Mouse (Mus musculus) neutrophil, adult 5-6 weeks (primary cell): ENCODE data around the gene Rai14. TPM values are rescaled to one million over a fixed set of nuclear protein-coding genes. Genes with fewer than 3 reads are reported as not detected.

ENCODE experiments used
- ATAC-seq: fragments of 151-379, 151-347 bp; 2 replicates; pipeline ENCODE4 v1.8.0; 2017; ENCODE audit warnings: mild to moderate bottlenecking, moderate TSS enrichment; ENCODE audit not compliant: insufficient number of reproducible peaks, poor library complexity, low FRiP score, severe bottlenecking; ENCODE audit errors: extremely low read depth
- total RNA-seq: library from RNA; stranded (forward); fragments of 200-1000 nt; gene quantifications from 2 replicates; pipeline ENCODE4 v1.2.3, GENCODE M21; 2017

The Rai14 gene
- not detected in 2 replicates for total RNA-seq

DNA sequence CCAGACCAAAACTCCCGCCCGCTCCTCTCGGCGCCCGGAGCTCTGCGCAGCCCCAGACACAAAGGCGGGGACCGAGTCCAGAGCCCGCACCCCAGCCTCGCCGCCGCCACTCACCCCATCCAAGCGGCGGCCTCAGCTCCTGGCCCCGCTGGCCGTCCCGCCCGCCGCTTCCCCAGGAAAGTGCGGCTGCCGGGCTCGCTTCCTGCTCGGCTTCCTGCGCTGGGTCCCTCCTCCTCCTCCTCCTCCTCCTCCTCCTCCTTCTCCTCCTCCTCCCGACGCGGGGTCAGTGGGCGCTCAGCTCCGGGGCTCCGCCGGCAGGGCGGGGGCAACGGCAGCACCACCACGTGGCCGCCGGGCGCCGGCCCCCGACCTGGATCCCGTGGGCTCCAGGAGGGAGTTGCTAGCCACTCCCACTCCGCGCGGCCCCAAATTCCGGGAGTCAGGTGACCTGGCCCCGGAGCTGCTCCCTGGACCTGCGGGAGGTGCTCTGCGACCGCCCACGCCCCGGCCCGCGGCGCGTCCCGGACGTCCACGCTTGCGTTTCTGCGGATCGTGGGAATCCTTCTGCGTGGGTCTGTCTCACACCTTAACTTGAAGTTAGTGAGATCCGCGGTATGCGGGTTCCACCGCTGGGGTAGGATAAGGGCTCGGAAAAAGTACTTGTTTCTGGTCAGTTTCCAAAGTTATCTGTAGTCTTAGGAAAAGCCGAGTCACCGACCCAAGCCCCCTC is at the start of gene Rai14:
Rai14 (minus strand) TSS at position 216 of the 730 bp plus-strand sequence.
- no peak for ATAC-seq

DNA sequence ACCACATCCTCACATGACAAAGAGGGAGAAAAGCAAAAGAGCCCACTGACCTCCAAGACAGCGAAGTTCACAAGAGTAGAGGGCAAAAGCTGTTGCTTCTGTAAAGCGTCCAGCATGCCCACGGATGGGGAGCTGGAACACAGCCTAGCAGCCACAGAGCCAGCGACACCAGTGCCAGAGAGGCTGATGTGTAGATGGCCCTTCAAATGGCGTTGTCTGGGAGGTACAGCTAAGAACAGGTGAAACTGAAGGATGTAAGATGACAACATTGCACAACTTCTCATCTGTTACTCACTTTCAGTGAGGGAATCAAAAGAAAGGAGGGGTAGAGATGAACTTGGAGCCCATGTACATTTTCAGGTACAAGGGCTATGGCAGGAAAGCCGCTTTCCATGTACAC is 47.0 kb upstream of the Rai14 start:
- no peak for ATAC-seq

DNA sequence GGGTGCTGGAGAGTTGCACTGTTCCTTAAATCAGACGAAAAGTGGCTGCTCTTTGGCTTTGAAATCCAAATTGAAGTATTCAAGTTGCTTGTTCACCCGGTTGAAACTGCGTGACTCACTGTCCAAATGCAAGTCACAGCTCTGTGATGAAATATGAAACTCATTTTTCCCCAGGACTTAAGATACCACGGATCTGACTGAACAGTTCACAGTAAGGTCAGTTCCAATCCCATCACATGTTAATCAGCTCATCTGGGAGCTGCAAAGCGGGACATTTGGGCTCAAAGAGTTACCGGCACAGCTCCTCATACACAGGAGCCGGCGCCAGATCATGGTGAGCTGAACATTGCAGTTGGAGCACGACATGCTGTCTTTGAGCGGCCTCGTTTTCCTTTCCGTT is 45.6 kb upstream of the Rai14 start:
- ATAC-seq: no peak

DNA sequence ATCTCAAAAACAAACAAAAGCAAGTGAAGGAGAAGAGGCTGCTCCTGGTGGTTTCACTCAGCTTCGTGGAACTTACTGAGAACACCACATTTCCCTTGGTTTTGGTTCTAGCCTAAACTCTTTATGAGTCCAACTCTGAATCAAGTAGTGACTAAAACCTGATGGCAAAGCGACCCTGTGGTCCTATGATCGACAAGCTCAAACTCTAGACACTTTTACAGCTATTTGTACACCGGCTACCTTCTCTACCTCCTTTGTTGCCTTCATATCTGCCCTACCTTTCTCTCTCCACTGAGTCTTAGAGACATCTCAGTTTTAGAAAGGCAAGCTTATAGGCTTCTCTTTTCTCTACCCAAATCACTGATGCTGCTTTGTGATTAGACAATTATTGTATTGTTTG is 45.0 kb upstream of the Rai14 start:
- ATAC-seq: no peak

DNA sequence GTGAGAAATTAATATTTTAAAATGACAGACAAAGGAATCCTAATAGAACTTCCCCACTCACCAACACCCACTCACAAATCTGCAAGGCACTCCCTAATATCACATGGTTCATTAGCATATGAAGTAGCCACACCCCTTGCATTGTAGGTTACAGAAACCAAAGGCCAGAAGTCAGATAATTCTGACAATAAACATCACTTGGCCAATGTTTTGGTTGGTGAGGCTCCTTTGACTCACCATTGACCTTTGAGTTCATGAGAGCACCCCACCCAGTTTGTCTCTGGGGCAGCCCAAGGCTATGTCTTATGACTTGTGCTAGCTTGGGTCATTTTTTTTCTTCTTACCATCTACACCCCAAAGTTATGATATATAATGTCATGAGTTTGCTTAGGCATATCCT is 44.4 kb upstream of the Rai14 start:
- ATAC-seq: no peak

DNA sequence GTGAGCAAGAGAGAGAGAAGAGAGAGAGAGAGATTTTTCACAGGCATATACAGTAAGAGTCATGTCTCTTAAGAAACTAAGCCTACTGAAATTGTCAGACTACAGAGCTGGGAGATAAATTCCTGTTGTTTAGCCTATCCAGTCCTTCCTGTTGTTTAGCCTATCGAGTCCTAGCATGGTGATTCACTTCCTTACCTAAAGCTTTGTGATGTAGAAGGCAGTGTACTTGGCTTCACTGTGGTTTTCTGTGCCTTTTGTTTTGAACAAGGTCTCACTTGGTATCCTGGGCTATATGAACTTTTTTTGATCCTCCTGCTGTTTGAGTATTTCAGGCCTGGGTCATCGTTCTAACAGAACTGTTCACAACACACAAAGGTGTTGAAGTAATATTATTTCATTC is 36.7 kb upstream of the Rai14 start:
- ATAC-seq: no peak

DNA sequence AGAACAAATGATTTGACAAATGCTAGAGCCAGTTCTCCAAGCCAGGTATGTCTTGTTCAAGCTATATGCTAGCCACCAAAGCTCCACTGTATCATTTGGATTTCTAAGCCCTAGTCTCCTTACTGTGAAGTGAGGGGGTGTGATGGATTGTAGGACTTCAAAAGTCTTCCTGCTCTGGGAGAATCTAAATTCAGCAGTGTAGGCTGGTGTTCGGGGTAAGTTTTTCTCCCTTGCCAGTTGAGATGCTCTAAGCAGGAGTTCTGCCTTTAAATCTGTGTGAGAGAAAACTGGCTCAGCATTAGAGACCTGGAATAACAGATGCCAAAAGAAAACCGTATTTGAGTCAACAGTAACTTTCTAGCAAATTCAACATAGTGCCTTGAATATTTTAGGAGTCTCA is 35.9 kb upstream of the Rai14 start:
- no peak for ATAC-seq

DNA sequence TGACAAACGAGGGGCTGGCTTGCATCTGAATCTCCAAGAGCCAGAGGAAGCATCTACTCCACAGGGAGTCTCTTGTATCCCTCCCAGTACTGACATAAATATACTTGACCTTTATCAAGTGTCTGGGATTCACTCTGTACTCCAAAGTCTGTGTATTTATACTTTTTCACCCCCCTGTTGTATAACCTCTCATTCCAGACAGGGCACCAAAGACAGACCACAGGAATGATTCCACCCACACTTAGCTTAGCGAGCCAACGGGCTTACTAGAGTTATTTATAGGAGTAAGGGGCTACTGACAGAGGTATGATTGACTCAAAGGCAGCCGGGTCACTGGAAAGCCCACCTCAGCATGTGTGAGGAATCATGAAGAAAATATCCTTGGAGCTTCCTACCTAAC is 35.3 kb upstream of the Rai14 start:
- ATAC-seq: no peak

DNA sequence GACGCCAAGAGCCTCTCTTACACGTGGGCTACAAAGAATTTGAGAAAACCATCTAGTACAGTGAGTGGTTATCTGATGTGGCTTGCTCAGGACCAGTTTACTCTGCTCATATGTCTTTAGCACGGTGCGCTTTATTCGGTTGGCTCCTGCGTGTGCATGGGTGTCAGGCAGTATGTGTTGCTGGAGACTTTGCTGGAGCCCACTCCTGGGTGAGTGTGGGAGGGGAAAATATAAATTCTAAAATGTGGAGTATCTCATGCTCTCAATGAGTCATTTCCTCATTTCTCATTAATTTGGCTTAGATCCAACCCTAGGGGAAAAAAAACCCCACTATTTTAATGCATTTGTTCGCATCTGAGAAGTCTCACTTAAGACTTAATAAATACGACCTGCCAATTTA is 33.2 kb upstream of the Rai14 start:
- no peak for ATAC-seq

DNA sequence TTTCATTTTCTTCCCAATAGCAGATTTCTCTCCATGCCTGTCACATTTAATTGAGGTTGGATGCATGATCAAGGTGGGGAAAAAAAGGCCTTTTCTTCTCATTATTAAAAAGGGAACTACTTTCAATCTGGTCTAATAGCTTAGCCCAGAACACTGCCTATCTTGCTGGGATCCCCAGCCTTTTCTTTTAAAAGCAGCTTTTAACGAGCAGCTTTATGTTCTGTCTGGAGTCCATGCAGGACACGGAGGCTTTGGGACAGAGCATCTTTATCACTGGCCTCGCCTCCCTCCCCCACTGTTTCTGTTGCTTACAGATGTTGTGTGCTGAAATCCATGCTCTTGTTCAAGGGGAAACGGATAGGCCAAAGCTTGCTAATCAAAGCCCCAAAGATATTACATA is 32.8 kb upstream of the Rai14 start:
- ATAC-seq: no peak

DNA sequence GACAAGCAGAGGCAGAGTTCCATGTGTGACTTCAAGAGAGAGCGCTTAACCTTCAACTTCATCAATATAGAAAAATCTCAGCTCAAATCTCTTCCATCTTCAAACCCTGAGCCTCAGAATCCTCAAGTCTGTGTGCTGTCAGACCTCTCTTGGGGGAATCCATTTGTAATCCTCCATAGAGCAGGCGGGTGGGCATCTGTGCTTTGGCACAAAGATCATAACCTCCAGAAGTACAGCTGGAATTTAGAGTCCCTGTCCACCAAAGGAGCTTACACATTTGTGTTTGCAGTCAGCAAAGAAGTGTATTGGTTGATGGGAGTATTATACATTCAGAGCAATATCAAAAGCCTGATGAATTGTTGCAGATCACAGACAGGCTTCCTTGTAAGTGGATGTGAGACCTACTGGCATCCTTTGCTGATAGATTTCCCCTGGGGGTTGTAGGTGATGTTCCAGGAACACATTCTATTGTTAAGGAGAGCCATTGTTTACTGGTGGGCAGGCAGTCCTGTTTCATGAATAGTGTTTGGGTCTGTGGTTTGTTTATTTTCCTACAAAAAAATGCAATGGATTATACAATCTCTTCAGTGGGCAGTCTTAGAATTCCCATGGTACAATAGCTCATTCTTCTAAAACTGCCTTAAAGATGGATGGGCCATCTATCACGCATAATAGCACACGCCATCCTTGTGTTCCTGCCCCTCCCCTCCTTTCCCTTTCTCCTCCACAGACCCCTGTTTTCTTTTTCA is 32.1 kb upstream of the Rai14 start:
- no peak for ATAC-seq

DNA sequence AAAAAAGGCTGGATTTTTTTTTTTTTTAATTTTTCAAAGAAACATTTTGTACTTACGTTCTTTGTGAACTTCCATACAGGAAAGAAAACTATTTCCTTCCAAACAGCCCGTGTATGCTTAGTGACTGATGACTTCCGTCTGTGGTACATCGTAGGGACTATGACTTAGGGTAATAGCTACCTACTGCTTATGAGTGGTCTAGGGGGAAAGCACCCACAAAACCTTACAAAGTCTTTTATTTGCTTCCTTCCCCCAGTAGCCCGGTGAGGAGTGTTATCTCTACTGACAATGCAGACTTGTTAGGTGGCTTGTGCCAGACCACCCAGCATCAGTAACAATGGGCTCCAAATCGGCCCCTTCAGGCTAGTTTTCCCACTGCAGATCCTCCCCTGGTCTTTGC is 28.0 kb upstream of the Rai14 start:
- no peak for ATAC-seq

DNA sequence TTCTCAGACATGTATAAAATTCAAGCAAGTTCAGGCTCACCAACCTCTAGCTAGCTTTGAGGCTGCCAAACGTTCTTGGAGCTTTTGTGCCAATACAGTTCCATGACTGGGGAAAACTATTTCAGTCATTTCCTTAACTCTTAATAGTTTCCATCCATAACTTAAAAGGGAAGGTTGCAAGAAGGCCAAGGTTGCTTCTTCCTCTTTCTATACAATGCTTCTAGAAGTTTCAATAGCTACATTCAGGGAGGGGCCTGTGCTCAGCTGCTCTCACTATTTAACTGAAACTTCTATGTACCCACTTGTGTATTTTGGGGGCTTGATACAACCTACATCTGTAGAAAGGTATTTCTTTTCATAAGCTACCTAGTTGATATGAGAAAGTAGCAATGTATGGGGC is 24.9 kb upstream of the Rai14 start:
- no peak for ATAC-seq

DNA sequence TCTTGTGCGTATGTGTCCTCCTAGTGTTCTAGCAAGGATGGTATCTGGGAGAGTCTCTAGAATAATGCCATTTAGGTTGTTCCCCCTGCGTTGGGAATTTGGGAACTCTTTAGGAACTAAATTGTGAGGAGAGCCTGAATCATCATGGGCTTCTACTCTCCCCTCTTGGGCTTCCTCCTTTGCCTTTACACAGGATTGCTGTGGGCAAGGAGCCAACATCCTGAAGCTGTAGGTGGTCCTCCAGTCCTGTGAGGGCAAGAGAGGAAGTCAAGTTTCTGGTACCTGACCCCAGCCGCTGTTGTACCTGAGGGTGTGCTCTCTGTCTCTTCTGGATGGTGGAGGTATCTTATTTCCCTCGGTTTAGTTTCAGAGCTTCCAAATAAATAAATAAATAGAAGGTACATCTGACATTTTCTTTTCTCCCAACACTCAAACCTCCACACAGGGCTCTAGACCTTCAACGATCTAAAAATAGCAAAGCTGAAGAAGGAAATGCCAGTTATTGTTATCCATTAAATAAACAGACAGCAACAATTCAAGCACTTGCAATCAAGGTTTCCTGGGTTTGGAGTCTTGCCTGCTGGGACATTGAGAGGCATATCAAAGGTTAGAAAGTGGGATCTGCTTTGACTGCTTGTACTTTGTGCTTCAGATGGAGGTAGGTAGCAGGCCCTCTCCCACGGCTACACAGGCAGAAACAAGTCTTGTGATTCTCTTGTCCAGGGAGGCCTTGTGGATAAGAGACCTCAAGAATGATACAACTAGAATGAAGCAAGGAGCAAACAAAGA is 24.1 kb upstream of the Rai14 start:
- no peak for ATAC-seq

DNA sequence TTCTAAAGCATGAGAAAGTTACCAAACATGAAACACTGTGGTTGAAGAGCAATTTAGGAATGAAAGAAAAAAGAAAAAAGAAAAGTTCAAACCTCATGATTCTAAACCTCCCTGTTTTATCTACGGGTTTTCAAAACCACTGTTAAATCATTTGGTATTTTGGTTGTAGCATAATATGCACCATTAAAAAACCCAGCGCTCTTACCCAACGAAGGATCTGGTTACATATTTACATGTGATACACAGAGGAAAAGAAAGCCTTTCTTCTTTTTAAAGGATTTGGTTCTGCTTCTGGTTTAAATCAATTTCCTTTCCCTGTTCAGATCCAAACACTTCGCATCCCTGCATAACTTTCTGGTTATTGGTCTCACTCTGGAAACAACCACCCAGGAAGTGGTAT is 21.5 kb upstream of the Rai14 start:
- no peak for ATAC-seq

DNA sequence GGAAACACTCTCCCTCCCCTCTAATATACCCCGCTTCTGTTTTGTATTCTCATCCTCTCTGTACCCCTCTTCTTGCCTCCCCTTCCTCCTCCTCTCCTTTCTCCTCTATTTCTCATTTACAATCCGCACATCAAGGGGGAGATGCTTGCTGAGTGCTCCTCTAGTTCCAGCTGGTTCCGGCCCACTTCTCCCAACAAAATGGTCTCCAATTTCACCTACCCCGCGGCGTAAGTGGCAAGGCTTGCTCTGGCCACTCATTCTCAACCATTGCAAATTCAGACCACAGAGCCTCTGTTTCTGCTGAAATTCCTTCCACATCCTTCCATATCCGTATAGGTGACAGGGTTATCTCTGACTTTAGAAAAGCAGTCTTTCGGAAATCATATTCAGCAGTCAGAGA is 20.8 kb upstream of the Rai14 start:
- ATAC-seq: no peak

DNA sequence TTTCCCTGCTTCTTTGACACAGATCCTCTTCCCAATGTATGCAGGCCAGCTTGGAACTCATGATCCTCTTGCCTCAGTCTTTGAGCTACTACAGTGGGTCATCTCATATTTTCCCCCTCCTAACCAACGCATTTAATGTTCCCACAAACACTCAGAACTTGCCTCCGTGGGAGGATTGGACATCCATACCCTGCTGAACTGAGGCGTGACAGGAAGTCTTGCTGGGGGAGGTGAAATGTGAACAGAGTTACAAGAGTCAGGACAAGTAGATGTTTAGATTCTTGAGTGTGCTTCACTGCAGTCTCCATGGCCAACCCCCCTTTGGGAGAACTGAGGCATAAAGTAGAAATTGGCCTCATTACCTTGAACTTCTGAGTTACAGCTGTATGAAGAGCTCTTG is 17.0 kb upstream of the Rai14 start:
- ATAC-seq: no peak

DNA sequence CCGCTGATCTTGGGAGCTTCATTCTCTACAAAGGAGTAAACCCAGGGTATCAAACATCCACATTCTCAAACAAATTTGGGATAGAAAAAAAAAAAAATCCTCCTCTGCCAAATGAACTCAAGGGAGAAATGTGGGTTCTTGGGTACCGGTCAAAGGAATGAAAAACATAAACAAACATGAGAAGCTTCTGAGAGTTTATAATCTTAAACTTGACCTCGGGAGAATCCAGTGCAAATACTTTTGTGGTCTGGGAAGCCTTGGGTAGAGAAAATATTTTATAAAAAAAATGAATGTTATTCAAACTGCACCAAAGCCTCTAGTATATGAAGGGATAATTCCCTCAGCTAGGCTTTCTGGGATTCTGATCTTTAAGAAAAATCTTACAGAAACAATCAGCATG is 11.8 kb upstream of the Rai14 start:
- no peak for ATAC-seq

DNA sequence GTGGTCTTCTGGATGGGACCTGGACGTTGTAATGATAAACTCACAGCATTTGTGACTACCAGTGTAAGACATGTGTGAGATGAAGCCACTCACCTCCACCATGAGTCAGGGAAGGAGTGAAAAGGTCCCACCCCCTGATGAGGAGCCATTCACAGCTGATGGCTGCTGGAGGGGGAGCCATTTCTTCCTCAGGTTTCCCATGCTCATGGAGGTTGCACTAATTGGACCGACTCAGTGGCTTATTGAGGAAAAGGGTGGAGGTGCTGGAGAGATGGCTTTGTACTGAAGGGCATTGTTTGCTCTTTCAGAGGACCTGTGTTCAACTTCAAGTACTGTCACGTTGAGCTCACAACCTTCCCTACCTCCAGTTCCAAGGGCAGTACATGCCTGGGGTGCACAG is 10.4 kb upstream of the Rai14 start:
- 0 out of 2 replicates have a peak, but pooled peaks have one; percentile 1 for ATAC-seq

DNA sequence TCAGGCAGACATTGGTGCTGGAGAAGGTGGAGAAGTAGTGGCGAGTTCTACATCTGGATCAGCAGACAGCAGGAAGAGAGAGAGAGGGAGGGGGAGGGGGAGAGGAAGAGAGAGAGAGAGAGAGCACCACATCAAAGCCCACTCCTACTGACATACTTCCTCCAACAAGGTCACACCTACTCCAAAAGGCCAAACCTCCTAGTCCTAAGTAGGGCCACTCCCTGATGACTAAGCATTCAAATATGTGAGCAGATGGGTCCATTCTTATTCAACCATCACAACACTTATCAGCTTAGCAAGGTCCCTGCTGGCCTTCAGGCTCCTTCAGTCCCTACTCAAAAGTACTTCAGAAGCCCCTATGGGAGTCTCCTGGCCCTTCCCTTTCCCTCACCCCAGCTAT is 9.1 kb upstream of the Rai14 start:
- ATAC-seq: no peak
